Mouse (Mus musculus) neural tube, embryonic 11.5 days (tissue): ENCODE data around the gene Gstt1. TPM values are rescaled to one million over a fixed set of nuclear protein-coding genes. Genes with fewer than 3 reads are reported as not detected.
"Not testable (repeated sequence)": the region's sequence is repeated elsewhere in the genome, so short reads cannot be mapped to it uniquely, and the experiment has no call there.

Source experiments
- ATAC-seq: fragments of 200-750 bp; cut with Nextera tagmentation; 2 replicates; pipeline ENCODE4 v1.8.0; 2017; ENCODE audit warnings: moderate number of reproducible peaks, mild to moderate bottlenecking, moderate TSS enrichment, moderate library complexity; ENCODE audit not compliant: insufficient read depth, low FRiP score, low TSS enrichment
- DNase-seq: peaks from one replicate; pipeline ENCODE4 v3.0.0-alpha.2; 2015; ENCODE audit warnings: low spot score
- H3K27ac ChIP-seq: fragments of 300-500 bp; sonication (generic); 2 replicates; pipeline ENCODE4 v1.5.1; 2014; ENCODE audit warnings: low read depth, mild to moderate bottlenecking, low read length
- H3K27me3 ChIP-seq: fragments of 300-500 bp; sonication (generic); 2 replicates; pipeline ENCODE4 v1.6.1; 2014; ENCODE audit warnings: mild to moderate bottlenecking, low read length, mixed read lengths; ENCODE audit not compliant: control insufficient read depth, insufficient read depth
- H3K36me3 ChIP-seq: fragments of 300-500 bp; sonication (generic); 2 replicates; pipeline ENCODE4 v1.6.1; 2014; ENCODE audit warnings: mild to moderate bottlenecking, low read length, moderate library complexity, mixed read lengths; ENCODE audit not compliant: control insufficient read depth, insufficient read depth
- H3K4me1 ChIP-seq: fragments of 300-500 bp; sonication (generic); 2 replicates; pipeline ENCODE4 v1.6.1; 2014; ENCODE audit warnings: low read length, mixed read lengths; ENCODE audit not compliant: control insufficient read depth, insufficient read depth
- H3K4me2 ChIP-seq: fragments of 300-500 bp; sonication (generic); 2 replicates; pipeline ENCODE4 v1.6.1; 2014; ENCODE audit warnings: low read depth, mild to moderate bottlenecking, moderate library complexity
- H3K4me3 ChIP-seq: fragments of 300-500 bp; sonication (generic); 2 replicates; pipeline ENCODE4 v1.5.1; 2014; ENCODE audit warnings: low read depth, low read length
- H3K9ac ChIP-seq: fragments of 300-500 bp; sonication (generic); 2 replicates; pipeline ENCODE4 v1.6.1; 2014; ENCODE audit warnings: mild to moderate bottlenecking, low read length
- H3K9me3 ChIP-seq: fragments of 300-500 bp; sonication (generic); 2 replicates; pipeline ENCODE4 v1.6.1; 2016; ENCODE audit warnings: low read length; ENCODE audit not compliant: control insufficient read depth
- WGBS: fragments of 180-500 bp; shearing (Covaris S2); extraction: QIAGEN DNeasy Blood & Tissue Kit; methylation state at CpG from one replicate; pipeline ENCODE4 v1.1.7; 2014; 5-methylcytosine and 5-hydroxymethylcytosine counted together
- polyA plus RNA-seq: library from polyadenylated mRNA; unstranded; fragments of >200 nt; fragmentation: Nextera tagmentation; extraction: Ambion mirVana; gene quantifications from 2 replicates; pipeline ENCODE4 v1.2.1, GENCODE M21; 2014

The Gstt1 gene
- 2.5 and 2.9 TPM in 2 replicates for polyA plus RNA-seq

DNA sequence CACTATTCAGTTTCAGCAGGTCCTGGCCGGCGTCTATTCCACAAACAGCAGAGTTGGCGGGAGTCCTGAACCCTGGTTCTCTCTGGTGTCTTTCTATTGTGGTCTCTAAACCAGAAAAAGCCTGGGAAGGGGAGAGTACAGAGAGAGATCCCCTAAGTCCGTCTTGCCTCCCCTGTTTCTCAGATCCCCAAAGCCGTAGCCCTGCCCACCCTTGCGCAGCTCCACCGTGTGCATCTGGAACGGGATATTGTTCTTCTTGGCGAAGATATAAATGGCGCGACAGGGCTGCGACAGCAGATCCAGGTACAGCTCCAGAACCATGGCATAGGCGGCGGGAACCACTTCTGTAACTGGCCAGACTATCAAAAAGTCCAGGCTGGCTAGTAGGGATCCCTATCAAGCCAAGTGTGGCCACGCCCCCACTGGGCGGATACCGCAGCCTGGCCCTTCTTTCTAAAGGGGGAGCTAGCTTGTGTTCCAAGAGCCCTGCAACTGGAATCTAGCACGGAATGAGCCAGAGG, at the start of gene Gstt1:
Gstt1 (minus strand) TSS at position 409 of the 521 bp plus-strand sequence.
- WGBS, result 5% methylated on average over 18 of the region's 18 CpGs
- H3K4me1 ChIP-seq, result peaks cover 5% of the 10 kb centered on the region

DNA sequence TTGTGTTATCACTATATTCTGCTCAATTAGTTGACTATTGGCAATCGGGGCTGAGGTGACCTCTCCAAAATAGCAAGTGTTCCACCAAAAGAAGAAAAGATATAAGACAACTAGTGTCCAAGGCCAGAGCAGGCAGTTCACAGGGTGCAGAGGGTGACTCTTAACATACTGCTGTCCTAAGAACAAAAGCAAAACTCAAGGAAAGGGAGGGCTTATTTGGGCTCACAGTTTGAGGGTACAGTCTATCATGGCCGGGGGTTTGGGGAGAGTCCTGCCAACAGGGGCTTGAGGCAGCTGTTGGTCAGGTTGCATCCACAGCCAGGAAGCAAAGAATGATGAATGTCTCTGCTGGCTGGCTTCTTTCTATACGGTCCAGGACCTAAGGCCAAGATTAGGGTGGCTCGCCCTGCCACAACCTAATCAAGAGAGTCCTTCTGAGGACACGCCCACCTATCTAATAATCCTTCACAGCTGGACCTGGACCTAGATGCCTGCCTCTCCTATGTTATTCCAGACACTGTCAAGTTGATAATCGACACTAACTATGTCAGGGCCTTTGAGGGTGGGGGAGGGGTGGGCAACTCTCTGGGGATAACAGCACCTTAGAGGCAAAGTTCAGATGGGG, 47.0 kb upstream of the Gstt1 start:
- H3K36me3 ChIP-seq, result no peaks in the 10 kb centered on the region
- WGBS, result 79% methylated on average over 6 of the region's 6 CpGs
- no peaks in the 10 kb centered on the region for H3K27me3 ChIP-seq
- H3K9ac ChIP-seq, result no peak overlapping the region
- H3K27ac ChIP-seq, result no peak overlapping the region
- no peaks in the 10 kb centered on the region for H3K9me3 ChIP-seq
- no peak overlapping the region for H3K4me3 ChIP-seq
- no peak overlapping the region for H3K4me2 ChIP-seq
- ATAC-seq (no peak), DNase-seq (no peak)
- H3K4me1 ChIP-seq, result no peaks in the 10 kb centered on the region

More for the DNA sequence above, at the start of gene Gstt1:
- Histone ChIP-seq H3K9me3 (no peaks in the 10 kb centered on the region), H3K4me2 (peak within 1 kb of the TSS; percentile 76), H3K27me3 (no peaks in the 10 kb centered on the region), H3K4me3 (peak within 1 kb of the TSS; percentile 35), H3K36me3 (no peaks in the 10 kb centered on the region), H3K9ac (peak within 1 kb of the TSS; percentile 44), H3K27ac (no peak within 1 kb of the TSS)
- peak; percentile 54 for DNase-seq
- no peak for ATAC-seq

DNA sequence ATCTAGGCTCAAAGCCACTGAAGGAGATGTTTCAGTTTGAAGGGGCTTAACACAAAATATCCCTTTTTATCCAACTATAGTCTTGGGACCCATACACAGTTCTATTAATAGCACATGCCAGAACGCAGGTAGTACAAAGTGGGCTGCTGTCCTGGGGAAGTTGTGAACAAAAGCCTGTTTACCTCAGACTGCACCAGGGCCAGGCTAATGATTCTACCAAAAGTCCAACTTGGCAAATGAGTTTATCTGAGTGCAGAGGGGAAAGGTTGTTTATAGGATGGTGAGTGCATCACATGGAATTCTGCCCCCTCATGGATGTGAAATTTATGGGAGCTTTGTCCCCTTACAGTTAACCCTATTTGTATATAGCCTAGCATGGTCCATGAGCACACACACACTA, 46.4 kb upstream of the Gstt1 start:
- ATAC-seq, result no peak
- H3K4me1 ChIP-seq, result no peaks in the 10 kb centered on the region
- no peak overlapping the region for H3K4me2 ChIP-seq
- no peak for DNase-seq
- no peak overlapping the region for H3K4me3 ChIP-seq
- H3K9ac ChIP-seq, result no peak overlapping the region
- H3K27me3 ChIP-seq, result no peaks in the 10 kb centered on the region
- no peak overlapping the region for H3K27ac ChIP-seq
- H3K9me3 ChIP-seq, result no peaks in the 10 kb centered on the region
- H3K36me3 ChIP-seq, result no peaks in the 10 kb centered on the region
- WGBS, result 93% methylated on average over 1 of the region's 1 CpGs

DNA sequence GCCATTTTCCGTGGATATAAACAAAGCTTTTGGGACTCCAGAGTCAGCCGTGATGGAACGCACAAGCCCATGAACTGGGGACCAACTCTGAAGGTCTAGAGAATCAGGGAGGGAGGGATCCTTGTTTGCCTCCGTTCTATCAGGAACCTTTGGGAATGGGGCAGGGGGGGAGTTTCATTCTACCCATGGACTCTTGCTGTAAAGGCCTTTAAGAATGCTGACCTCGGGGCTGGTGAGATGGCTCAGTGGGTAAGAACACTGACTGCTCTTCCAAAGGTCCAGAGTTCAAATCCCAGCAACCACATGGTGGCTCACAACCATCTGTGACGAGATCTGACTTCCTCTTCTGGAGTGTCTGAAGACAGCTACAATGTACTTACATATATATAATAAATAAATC, 45.5 kb upstream of the Gstt1 start:
- H3K36me3 ChIP-seq, H3K4me3 ChIP-seq, H3K4me1 ChIP-seq, H3K9me3 ChIP-seq, H3K27ac ChIP-seq, H3K4me2 ChIP-seq, H3K9ac ChIP-seq, H3K27me3 ChIP-seq, ATAC-seq, DNase-seq: not testable (repeated sequence)
- 84% methylated on average over 6 of the region's 6 CpGs for WGBS

DNA sequence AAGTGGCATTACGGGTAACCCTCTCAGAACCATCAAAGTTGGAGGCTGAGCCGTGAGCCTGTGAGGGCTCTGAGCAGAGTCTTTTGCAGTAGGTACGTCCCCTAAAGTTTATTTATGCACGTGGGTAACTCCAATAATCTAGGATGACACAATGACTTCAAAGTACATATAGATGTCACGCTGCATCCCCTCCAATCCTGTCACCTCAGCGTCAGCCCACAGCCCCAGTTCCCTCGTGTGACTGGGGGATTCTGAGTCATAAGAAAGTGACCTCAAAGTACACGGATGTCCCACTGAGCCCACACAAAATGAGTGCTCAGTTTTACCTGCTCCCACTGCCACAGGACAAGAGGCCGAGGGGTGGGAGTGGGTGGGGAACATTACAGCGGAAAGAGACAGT, 40.7 kb upstream of the Gstt1 start:
- H3K4me1 ChIP-seq, result peaks cover 5% of the 10 kb centered on the region; the same call in 1 of the 2 replicates
- DNase-seq (no peak), ATAC-seq (no peak)
- no peak overlapping the region for H3K4me3 ChIP-seq
- no peak overlapping the region for H3K9ac ChIP-seq
- H3K9me3 ChIP-seq, result no peaks in the 10 kb centered on the region
- H3K4me2 ChIP-seq, result no peak overlapping the region
- no peak overlapping the region for H3K27ac ChIP-seq
- 88% methylated on average over 10 of the region's 10 CpGs for WGBS
- no peaks in the 10 kb centered on the region for H3K36me3 ChIP-seq
- H3K27me3 ChIP-seq, result peaks cover 2% of the 10 kb centered on the region; the same call in 1 of the 2 replicates

DNA sequence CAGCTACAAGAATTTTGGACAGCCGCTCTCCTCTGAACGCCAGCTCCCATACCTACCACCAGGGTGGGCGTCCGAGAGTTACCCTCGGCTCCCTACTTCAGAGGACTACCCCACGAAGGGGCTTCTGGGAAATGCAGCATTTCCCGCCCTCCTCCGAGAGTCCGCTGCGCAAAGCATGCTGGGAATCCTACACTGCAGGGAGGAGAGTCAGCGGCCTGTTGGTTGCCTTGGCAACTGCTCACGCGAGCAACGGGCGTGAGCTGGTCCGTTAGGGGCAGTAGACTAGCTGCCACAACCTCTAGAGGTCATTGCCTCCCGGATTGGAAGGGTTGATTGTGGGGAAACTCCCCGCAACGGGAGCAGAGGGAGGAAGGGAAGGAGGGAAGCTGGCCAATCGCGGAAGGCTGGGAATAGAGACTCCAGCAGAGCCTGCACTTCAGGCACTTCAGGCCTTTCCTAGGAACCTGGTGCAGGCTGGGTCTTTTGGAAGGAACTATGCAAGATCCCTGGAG, 38.9 kb upstream of the Gstt1 start, which contains the start of gene Gstt2:
Gstt2 (minus strand) TSS at position 177 of the 512 bp plus-strand sequence.
- H3K36me3 ChIP-seq, result no peaks in the 10 kb centered on the region
- ATAC-seq (peak; percentile 87), DNase-seq (peak; percentile 95)
- no peaks in the 10 kb centered on the region for H3K9me3 ChIP-seq
- WGBS, result 0% methylated on average over 21 of the region's 21 CpGs
- peaks cover 11% of the 10 kb centered on the region; the same call in 1 of the 2 replicates for H3K27me3 ChIP-seq
- H3K27ac ChIP-seq, result peak within 1 kb of the TSS; percentile 49
- peaks cover 8% of the 10 kb centered on the region; the same call in 1 of the 2 replicates for H3K4me1 ChIP-seq
- H3K4me2 ChIP-seq, result peak within 1 kb of the TSS; percentile 45
- H3K9ac ChIP-seq, result peak within 1 kb of the TSS; percentile 58
- H3K4me3 ChIP-seq, result peak within 1 kb of the TSS; percentile 33

DNA sequence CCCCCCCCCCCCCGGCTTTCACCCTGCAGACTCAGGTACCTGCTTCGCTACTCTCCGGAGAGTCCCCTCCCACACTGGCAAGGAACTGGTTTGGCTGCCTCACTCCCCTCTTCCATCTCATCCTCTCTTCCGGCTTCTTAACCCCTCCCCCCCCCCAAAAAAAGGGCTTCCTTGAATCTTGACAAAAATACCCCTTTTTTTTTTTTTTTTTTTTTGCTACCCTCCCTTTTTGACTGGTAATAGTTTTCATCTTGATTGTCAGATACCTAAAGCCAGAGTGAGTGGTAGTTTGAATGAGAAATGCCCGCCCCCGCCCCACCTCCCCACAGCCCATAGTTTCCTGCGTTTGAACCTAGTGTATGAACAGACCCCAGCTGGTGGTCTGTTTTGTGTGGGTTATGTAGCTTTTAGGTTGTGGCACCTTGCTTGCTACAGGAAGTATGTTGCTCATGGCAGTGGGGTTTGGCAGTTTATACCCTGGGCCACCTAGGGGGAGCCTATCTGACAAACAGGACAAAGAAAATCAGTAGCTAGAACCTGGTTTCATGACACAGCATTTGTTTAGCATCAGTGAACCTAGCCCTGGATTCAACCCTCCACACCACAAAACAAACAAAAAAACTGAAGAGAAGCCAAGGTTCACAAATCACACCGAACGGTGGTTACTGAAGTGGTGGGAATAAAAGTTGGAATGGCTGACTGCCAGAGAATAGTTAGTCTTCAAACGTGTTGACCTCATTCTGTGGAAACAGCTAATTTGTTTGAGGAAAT, 37.6 kb upstream of the Gstt1 start:
- Histone ChIP-seq H3K4me3 (no peak overlapping the region), H3K36me3 (no peaks in the 10 kb centered on the region), H3K9me3 (no peaks in the 10 kb centered on the region), H3K27me3 (peaks cover 11% of the 10 kb centered on the region; the same call in 1 of the 2 replicates), H3K4me2 (peak overlapping the region; percentile 28; the same call in 1 of the 2 replicates), H3K4me1 (peaks cover 8% of the 10 kb centered on the region; the same call in 1 of the 2 replicates), H3K9ac (no peak overlapping the region), H3K27ac (no peak overlapping the region)
- ATAC-seq, result no peak
- no peak for DNase-seq
- WGBS, result 31% methylated on average over 9 of the region's 10 CpGs

DNA sequence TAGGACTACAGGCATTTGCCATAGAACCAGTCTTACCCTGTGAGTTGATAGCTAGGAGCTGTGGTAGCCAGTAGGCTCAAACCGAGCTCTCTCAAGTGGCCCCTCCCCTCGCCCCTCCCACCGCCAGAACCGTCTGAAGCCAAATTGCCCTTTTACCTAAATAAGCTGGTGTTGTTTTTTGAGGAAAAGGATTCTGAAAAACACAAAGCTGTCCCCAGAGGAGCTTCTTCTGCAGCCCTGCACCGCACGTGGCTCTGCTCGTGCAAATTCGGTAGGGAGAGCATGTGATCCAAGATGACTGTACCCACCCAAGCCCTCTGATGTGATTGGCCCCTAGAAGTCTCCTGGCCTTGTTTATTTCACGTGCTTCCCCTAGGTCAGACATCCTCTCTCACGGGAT, 36.9 kb upstream of the Gstt1 start:
- ATAC-seq (no peak), DNase-seq (peak; percentile 43)
- H3K4me1 ChIP-seq, result peaks cover 8% of the 10 kb centered on the region; the same call in 1 of the 2 replicates
- peaks cover 11% of the 10 kb centered on the region; the same call in 1 of the 2 replicates for H3K27me3 ChIP-seq
- no peak overlapping the region for H3K9ac ChIP-seq
- no peak overlapping the region for H3K4me3 ChIP-seq
- no peaks in the 10 kb centered on the region for H3K9me3 ChIP-seq
- no peaks in the 10 kb centered on the region for H3K36me3 ChIP-seq
- H3K4me2 ChIP-seq, result peak overlapping the region; percentile 28
- H3K27ac ChIP-seq, result no peak overlapping the region
- 1% methylated on average over 10 of the region's 10 CpGs for WGBS
